Mouse (Mus musculus): ENCODE measurements around the gene Acsl4. TPM values are rescaled to one million over a fixed set of nuclear protein-coding genes. Genes with fewer than 3 reads are reported as not detected.

Acsl4 gene
- polyA plus RNA-seq, 1 experiment from 2014 or later, result 18.4 TPM

DNA sequence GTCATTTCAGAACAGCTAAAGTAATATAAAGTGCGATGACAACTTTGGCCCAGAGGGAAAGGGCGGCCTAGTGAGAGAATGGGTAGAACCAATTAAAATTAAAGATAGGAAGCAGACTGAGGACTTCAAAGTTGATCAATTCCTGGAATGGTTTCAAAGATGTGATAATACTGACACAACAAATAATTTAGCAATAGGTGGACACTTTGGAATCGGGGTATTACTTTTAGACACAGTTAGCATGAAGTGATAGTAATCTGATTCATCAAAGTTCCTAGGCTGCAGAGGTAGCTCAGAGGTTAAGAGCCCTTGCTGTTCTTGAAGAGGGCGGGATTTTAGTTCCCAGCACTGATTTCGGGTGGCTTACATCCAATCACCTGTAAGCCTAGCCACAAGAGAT is 54.8 kb downstream of the Acsl4 start:
- Histone ChIP-seq H3K9ac (no peak overlapping the region), H3K36me3 (0 out of 2 replicates have a peak, but pooled peaks cover under 1% of the 10 kb centered on the region), H3K4me3 (no peak overlapping the region), H3K27ac (no peak overlapping the region), H3K4me2 (no peak overlapping the region), H3K9me3 (no peaks in the 10 kb centered on the region), H3K27me3 (no peaks in the 10 kb centered on the region), H3K4me1 (replicated peaks) (no peaks in the 10 kb centered on the region)
- ATAC-seq (ENCODE audit: low FRiP score), result no peak
- 89% methylated on average over 5 of the region's 5 CpGs for WGBS

DNA sequence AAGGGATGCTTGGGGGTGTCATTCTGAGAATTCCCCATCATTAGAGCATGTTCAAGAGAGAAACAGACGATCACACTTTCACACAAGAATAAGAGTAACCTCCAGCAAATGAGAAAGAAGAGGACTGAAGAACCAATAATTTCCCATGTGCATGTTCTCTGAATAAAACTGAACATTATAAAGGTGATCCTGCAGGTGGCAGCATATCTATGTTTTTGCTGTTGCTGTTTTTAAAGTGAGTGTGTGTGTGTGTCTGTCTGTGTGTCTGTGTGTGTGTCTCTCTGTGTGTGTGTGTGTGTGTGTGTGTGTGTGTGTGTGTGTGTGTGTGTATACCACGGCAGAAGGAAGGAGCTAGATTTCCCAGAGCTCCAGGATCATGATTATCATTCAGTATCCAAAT is 64.6 kb downstream of the Acsl4 start:
- Histone ChIP-seq H3K4me3 (no peak overlapping the region), H3K4me2 (no peak overlapping the region), H3K9me3 (no peaks in the 10 kb centered on the region), H3K36me3 (no peaks in the 10 kb centered on the region), H3K4me1 (replicated peaks) (no peaks in the 10 kb centered on the region), H3K27me3 (no peaks in the 10 kb centered on the region), H3K9ac (no peak overlapping the region), H3K27ac (no peak overlapping the region)
- ATAC-seq (ENCODE audit: low FRiP score), result no peak
- WGBS, result 72% methylated on average over 2 of the region's 2 CpGs

DNA sequence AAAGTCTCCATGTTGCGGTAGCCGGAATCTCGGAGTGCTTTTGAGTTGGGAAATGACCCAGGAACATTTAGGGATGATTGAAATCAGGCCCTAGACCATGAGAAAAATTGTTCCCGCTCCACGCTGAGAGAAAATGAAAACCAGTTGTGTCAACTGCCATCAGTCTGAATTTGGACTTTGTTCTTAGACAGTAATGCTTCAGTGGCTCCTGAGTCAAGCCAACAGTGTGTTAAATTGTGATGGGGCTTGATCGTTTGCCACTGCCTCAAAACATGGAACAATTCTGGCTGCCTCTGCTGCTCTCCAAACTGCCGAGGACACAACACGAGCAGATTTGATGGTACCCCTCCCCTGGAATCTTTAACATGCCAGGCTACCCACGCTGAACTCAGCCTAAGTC is 74.2 kb downstream of the Acsl4 start:
- Histone ChIP-seq H3K9ac (no peak overlapping the region), H3K27ac (no peak overlapping the region), H3K4me1 (replicated peaks) (no peaks in the 10 kb centered on the region), H3K27me3 (0 out of 2 replicates have a peak, but pooled peaks cover 3% of the 10 kb centered on the region), H3K4me3 (no peak overlapping the region), H3K9me3 (no peaks in the 10 kb centered on the region), H3K4me2 (no peak overlapping the region), H3K36me3 (no peaks in the 10 kb centered on the region)
- no peak for ATAC-seq (ENCODE audit: low FRiP score)
- WGBS, result 80% methylated on average over 9 of the region's 9 CpGs

DNA sequence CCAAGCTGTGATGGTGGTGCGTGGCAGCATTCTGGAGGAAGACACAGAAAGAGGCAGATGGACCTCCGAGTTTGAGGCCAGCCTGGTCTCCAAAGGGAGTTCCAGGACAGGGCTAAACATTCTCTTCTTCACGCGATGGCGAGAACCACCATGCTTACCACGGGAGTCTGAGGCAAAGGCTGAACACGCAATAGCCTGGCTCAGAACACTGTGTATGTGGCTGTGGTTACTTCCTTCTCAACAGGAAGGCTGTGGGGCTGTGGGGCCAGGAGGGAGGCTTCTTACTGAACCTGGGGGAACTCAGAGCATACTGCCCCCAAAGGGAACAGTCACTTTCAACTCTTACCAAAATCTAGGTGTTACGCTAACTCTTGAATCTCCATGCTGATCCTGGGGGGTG is 75.1 kb downstream of the Acsl4 start:
- H3K27ac ChIP-seq, result no peak overlapping the region
- ATAC-seq (ENCODE audit: low FRiP score), result no peak
- no peak overlapping the region for H3K9ac ChIP-seq
- H3K36me3 ChIP-seq, result no peaks in the 10 kb centered on the region
- peaks cover 6% of the 10 kb centered on the region; the same call in 1 of the 2 replicates for H3K27me3 ChIP-seq
- H3K4me3 ChIP-seq, result no peak overlapping the region
- H3K4me1 ChIP-seq (replicated peaks), result no peaks in the 10 kb centered on the region
- H3K9me3 ChIP-seq, result no peaks in the 10 kb centered on the region
- 79% methylated on average over 8 of the region's 8 CpGs for WGBS
- no peak overlapping the region for H3K4me2 ChIP-seq

DNA sequence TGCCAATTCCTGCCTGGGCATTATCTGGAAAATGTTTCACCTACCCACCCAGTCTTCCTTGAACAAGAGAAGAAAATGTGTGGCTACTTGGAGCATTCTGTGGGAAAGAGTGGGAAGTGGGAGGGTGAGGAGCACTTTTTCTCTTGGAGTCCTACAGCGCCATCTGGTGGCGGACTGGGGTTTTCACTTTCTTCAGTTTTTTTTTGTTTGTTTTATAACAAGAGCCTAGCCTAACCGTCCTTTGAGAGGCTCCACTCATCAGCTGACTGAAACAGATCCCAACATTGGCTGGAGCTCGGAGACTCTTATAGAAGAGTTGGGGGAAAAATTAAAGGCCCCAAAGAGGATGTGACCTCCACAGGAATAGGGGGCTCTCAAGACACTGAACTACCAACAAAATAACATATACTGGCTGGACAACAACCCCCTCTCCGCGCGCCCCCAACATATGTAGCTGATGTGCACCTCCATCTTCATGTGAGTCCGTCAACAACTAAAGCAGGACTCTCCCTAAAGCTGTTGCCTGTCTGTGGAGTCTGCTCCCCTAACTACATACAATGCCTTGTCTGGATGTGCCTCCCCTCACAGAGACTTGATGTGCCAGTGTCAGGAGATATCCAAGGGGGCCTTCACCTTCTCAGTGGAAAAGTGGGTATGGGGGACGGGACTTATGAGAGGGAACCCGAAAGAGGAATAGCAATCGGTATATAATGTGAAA is 75.9 kb downstream of the Acsl4 start:
- no peak overlapping the region for H3K4me3 ChIP-seq
- ATAC-seq (ENCODE audit: low FRiP score), result peak; percentile 69
- no peaks in the 10 kb centered on the region for H3K36me3 ChIP-seq
- peaks cover 6% of the 10 kb centered on the region; the same call in 1 of the 2 replicates for H3K27me3 ChIP-seq
- no peak overlapping the region for H3K27ac ChIP-seq
- no peak overlapping the region for H3K9ac ChIP-seq
- WGBS, result 52% methylated on average over 11 of the region's 11 CpGs
- H3K9me3 ChIP-seq, result no peaks in the 10 kb centered on the region
- peak overlapping the region; percentile 33 for H3K4me2 ChIP-seq
- H3K4me1 ChIP-seq (replicated peaks), result no peaks in the 10 kb centered on the region

DNA sequence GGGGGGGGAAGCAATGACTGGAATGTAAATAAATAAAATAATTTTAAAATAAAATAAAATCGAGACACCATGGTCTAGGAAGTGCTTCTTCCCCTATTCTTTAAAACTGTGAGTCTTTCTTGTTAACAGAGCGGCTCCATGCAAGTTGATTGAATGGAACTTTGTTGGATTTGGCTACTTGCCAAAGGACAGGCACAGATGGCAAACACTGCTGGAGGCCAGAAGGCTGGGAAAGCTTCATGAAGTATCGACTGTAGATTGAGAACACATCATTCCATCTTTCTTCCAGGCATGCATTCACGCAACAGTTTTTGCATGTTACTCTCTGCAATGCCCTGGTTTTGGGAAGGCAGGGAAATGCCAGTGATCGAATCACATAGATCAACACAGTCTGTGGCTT is 79.9 kb downstream of the Acsl4 start:
- H3K27ac ChIP-seq, result no peak overlapping the region
- no peaks in the 10 kb centered on the region for H3K36me3 ChIP-seq
- H3K9ac ChIP-seq, result no peak overlapping the region
- peaks cover 27% of the 10 kb centered on the region; the same call in 1 of the 2 replicates for H3K27me3 ChIP-seq
- H3K4me3 ChIP-seq, result no peak overlapping the region
- H3K4me2 ChIP-seq, result no peak overlapping the region
- no peaks in the 10 kb centered on the region for H3K9me3 ChIP-seq
- H3K4me1 ChIP-seq (replicated peaks), result peaks cover 3% of the 10 kb centered on the region; the same call in 1 of the 2 replicates
- ATAC-seq (ENCODE audit: low FRiP score), result no peak
- WGBS, result 40% methylated on average over 5 of the region's 5 CpGs

DNA sequence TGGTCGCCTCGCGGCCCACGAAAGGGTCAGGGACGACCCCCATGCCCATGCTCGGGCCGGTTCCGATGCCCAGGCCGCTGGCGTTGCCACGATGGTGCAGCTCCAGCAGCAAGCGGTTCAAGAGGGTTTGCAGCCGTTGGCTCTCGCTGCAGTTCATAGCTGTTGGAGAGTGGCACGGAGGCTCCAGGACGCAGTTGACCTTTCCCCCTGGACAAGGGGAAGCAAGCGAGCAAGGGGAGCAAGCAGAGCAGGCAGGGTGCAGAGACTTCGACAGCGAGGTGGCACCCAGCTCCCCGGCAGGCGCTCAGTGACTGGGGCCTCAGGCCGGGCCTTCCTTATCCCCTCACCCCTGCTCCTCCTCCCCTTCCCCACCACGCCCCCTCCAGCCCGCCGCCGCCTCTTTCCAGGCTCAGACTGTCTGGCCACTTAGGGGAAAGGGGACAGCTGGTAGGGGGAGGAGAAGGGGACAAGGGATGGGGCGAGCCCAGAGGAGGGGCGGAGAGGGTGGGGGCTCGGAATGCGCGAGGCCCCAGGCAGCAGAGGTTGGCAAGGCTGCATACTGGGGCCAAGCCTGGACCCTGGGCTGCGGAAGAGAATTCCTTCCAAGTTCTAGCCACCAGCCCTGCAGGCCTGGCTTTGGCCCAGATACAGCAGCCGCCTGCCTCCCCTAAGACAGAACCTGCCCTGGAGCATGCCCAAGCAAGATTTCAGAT is 84.3 kb downstream of the Acsl4 start, which contains the start of gene Kcne1l:
Gene Kcne1l, minus strand, starts transcription at position 426 of the 713 bp plus-strand sequence.
- peak within 1 kb of the TSS; percentile 46; the same call in 1 of the 2 replicates for H3K9ac ChIP-seq
- peaks cover 8% of the 10 kb centered on the region; the same call in 1 of the 2 replicates for H3K4me1 ChIP-seq (replicated peaks)
- peaks cover 34% of the 10 kb centered on the region; the same call in 1 of the 2 replicates for H3K27me3 ChIP-seq

DNA sequence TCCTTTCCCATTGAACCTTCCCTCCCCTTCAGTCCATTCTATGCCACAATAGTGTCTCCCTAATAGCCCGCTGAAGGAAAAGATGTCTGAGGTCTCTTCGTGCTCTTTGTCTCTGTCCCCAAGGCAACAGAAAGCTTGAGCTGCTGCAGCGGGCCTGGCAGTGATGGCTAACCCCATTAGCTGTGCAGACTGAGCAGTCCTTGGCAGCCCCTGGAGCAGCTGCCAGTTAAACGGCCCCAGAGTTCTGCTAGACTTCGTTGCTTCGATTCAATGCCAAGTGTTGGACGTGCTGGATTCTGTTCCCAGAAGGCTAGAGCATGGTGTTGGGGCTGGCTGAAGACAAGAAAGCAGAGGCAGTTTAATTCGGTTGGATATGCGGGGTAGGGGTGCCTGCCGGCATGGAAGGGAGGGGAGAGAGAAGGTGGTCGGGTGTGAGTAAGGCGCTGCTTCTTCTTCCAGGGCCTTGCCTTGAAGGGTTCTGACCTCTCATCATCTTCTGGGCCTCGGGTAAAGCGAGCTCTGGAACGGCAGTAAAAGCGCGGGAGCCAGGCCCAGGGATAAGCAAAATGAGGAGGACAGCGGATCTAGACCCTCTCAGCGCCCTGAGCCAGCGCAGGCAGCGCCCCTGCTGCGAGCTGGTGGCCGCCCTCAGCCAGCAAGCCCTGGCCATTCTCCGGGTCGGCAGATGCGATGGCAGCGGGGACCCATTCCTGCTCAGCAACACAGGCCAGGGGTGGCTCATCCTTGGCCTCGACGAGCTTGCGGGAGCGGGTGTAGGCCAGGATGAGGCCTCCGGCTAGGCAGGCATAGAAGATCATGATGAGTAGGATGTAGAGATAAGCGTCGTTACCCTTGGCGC is 85.1 kb downstream of the Acsl4 start:
- Histone ChIP-seq H3K4me1 (replicated peaks) (peaks cover 8% of the 10 kb centered on the region; the same call in 1 of the 2 replicates), H3K4me2 (peak overlapping the region; percentile 48), H3K4me3 (peak overlapping the region; percentile 26), H3K27ac (peak overlapping the region; percentile 75), H3K27me3 (peaks cover 31% of the 10 kb centered on the region; the same call in 1 of the 2 replicates), H3K36me3 (no peaks in the 10 kb centered on the region), H3K9me3 (no peaks in the 10 kb centered on the region), H3K9ac (peak overlapping the region; percentile 46; the same call in 1 of the 2 replicates)
- WGBS, result 31% methylated on average over 34 of the region's 35 CpGs
- peak; percentile 87 for ATAC-seq (ENCODE audit: low FRiP score)

More for the DNA sequence above, 84.3 kb downstream of the Acsl4 start, which contains the start of gene Kcne1l:
- no peaks in the 10 kb centered on the region for H3K9me3 ChIP-seq
- H3K36me3 ChIP-seq, result no peaks in the 10 kb centered on the region
- peak within 1 kb of the TSS; percentile 26 for H3K4me3 ChIP-seq
- WGBS, result 26% methylated on average over 26 of the region's 33 CpGs
- H3K27ac ChIP-seq, result peak within 1 kb of the TSS; percentile 75
- ATAC-seq (ENCODE audit: low FRiP score), result peak; percentile 76
- H3K4me2 ChIP-seq, result peak within 1 kb of the TSS; percentile 48

DNA sequence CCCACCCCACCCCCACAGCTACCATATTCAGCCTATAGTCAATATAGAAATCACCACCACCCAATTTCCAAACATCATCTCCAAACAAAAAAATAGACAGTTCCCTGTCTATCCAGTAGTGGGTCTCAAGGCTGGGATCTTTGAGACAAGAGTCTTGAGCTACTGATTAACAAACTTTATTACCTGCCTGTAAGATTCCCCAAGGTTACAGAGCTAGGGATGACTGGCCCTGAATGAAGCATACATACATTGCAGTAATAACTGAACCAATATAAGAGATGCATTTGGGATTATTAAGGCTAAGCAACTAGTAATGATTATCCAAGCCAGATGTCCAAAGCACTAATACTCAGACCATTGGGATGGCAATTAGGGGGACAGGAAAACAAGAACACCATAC is 85.7 kb downstream of the Acsl4 start:
- H3K27ac ChIP-seq, result 0 out of 2 replicates have a peak overlapping the region, but pooled peaks have one; percentile 18
- peaks cover 8% of the 10 kb centered on the region; the same call in 1 of the 2 replicates for H3K4me1 ChIP-seq (replicated peaks)
- no peak overlapping the region for H3K4me3 ChIP-seq
- no peaks in the 10 kb centered on the region for H3K9me3 ChIP-seq
- no peak for ATAC-seq (ENCODE audit: low FRiP score)
- no peak overlapping the region for H3K9ac ChIP-seq
- H3K36me3 ChIP-seq, result no peaks in the 10 kb centered on the region
- H3K27me3 ChIP-seq, result peaks cover 31% of the 10 kb centered on the region; the same call in 1 of the 2 replicates
- H3K4me2 ChIP-seq, result no peak overlapping the region

DNA sequence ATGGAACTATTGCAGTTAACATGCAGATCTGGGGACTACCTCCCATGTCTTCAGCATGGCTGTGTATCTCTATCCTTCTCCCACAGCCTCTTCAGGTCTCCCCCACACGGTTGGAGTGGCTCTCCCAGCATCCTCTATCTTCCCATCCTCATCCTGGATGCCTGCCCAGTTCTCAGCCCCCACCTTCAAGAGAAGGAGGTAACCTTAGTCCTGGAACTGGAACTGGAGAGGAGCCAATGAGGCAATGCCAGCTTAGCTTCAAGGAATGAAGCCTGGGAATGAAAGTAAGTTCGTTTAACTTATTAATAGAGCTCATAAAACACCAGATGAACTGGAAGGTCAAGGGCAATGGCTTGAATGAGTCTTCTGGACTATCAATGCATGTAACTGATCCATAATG is 86.9 kb downstream of the Acsl4 start:
- H3K27ac ChIP-seq, result no peak overlapping the region
- ATAC-seq (ENCODE audit: low FRiP score), result no peak
- H3K4me2 ChIP-seq, result no peak overlapping the region
- no peak overlapping the region for H3K9ac ChIP-seq
- H3K4me1 ChIP-seq (replicated peaks), result peaks cover 8% of the 10 kb centered on the region; the same call in 1 of the 2 replicates
- no peaks in the 10 kb centered on the region for H3K36me3 ChIP-seq
- no peak overlapping the region for H3K4me3 ChIP-seq
- 55% methylated on average over 2 of the region's 2 CpGs for WGBS
- peaks cover 27% of the 10 kb centered on the region; the same call in 1 of the 2 replicates for H3K27me3 ChIP-seq
- no peaks in the 10 kb centered on the region for H3K9me3 ChIP-seq

DNA sequence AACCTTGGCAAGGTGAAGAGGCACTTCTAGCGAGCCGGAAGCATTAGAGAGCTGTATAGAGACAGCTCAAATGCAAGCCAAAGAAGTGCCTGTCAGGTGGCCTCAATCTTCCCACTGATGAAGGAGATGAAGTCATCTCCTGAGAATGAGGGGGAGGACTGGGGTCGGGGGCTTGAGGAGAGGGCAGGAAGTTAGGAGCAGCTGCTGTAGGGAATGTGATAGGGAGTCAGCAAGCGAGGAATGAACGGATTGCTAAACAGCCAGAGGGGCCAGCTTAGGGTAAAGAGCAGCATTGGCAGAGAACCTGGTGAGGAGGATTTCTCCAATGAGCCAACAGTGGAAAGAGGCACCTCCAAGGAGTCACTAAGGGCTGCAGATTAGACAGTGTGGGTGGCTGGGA is 104.4 kb downstream of the Acsl4 start:
- ATAC-seq (ENCODE audit: low FRiP score), result no peak
- H3K9ac ChIP-seq, result no peak overlapping the region
- 0 out of 2 replicates have a peak, but pooled peaks cover 20% of the 10 kb centered on the region for H3K27me3 ChIP-seq
- H3K4me3 ChIP-seq, result no peak overlapping the region
- H3K27ac ChIP-seq, result no peak overlapping the region
- H3K36me3 ChIP-seq, result no peaks in the 10 kb centered on the region
- no peaks in the 10 kb centered on the region for H3K4me1 ChIP-seq (replicated peaks)
- 55% methylated on average over 5 of the region's 5 CpGs for WGBS
- no peaks in the 10 kb centered on the region for H3K9me3 ChIP-seq
- H3K4me2 ChIP-seq, result no peak overlapping the region

All from hindbrain, embryonic 13.5 days (tissue).